Mouse (Mus musculus): ENCODE measurements around the gene Gm36864. TPM values are rescaled to one million over a fixed set of nuclear protein-coding genes. Genes with fewer than 3 reads are reported as not detected.
"Not testable (repeated sequence)": the region's sequence is repeated elsewhere in the genome, so short reads cannot be mapped to it uniquely, and the experiment has no call there.

The Gm36864 gene
- 0.17 TPM in 1 of 2 replicates, not detected in the other for polyA plus RNA-seq (2015; fragmentation: Nextera tagmentation; extraction: Ambion mirVana)

- Histone ChIP-seq H3K27ac (no peak within 1 kb of the TSS), H3K4me3 (no peak within 1 kb of the TSS), H3K4me1 (no peaks in the 10 kb centered on the region), H3K27me3 (no peaks in the 10 kb centered on the region), H3K36me3 (no peaks in the 10 kb centered on the region), H3K9me3 (no peaks in the 10 kb centered on the region), H3K4me2 (replicated peaks) (no peak within 1 kb of the TSS), H3K9ac (no peak within 1 kb of the TSS)
- no peak for ATAC-seq (ENCODE audit: low FRiP score, low read depth)
- 77% methylated on average over 3 of the region's 3 CpGs for WGBS
Observed at GRCm38 (mm10) chr7:44235909-44236308, at the start of gene Gm36864. Gene Gm36864 (plus strand): TSS chr7:44236177.

- not testable (repeated sequence) for H3K9me3 ChIP-seq; H3K9ac ChIP-seq; H3K4me2 ChIP-seq (replicated peaks); H3K36me3 ChIP-seq; H3K27me3 ChIP-seq; H3K27ac ChIP-seq; H3K4me1 ChIP-seq; H3K4me3 ChIP-seq; ATAC-seq (ENCODE audit: low FRiP score, low read depth)
- WGBS = 45% methylated on average over 8 of the region's 8 CpGs
Observed at GRCm38 (mm10) chr7:44186516-44186915, 49.5 kb upstream of the Gm36864 start.

- not testable (repeated sequence) for H3K4me1 ChIP-seq; H3K27me3 ChIP-seq; H3K9me3 ChIP-seq; ATAC-seq (ENCODE audit: low FRiP score, low read depth); H3K9ac ChIP-seq; H3K4me2 ChIP-seq (replicated peaks); H3K36me3 ChIP-seq; H3K27ac ChIP-seq; H3K4me3 ChIP-seq
Observed at GRCm38 (mm10) chr7:44187936-44188335, 48.0 kb upstream of the Gm36864 start, which contains the start of gene Klk1b24. Gene Klk1b24 (plus strand): TSS chr7:44188236.

GRCm38 (mm10) chr7:44193466-44193865, 42.5 kb upstream of the Gm36864 start:
- H3K9ac ChIP-seq; H3K36me3 ChIP-seq; H3K9me3 ChIP-seq; H3K27ac ChIP-seq; H3K4me2 ChIP-seq (replicated peaks); H3K4me1 ChIP-seq; H3K4me3 ChIP-seq; ATAC-seq (ENCODE audit: low FRiP score, low read depth); H3K27me3 ChIP-seq: not testable (repeated sequence)
- WGBS = 90% methylated on average over 1 of the region's 1 CpGs

GRCm38 (mm10) chr7:44197891-44198290, 38.1 kb upstream of the Gm36864 start, which contains the start of gene Klk1b3:
Gene Klk1b3 (plus strand): TSS chr7:44198191.
- H3K27me3 ChIP-seq = no peaks in the 10 kb centered on the region
- WGBS = 62% methylated on average over 3 of the region's 3 CpGs
- no peak for ATAC-seq (ENCODE audit: low FRiP score, low read depth)

GRCm38 (mm10) chr7:44207135-44207534, 28.8 kb upstream of the Gm36864 start, which contains the start of gene Klk1b4:
Gene Klk1b4 (plus strand): TSS chr7:44207435.
- not testable (repeated sequence) for H3K4me2 ChIP-seq (replicated peaks); H3K4me1 ChIP-seq; ATAC-seq (ENCODE audit: low FRiP score, low read depth); H3K4me3 ChIP-seq; H3K9me3 ChIP-seq; H3K27ac ChIP-seq; H3K27me3 ChIP-seq; H3K36me3 ChIP-seq; H3K9ac ChIP-seq
- 55% methylated on average over 3 of the region's 3 CpGs for WGBS

More at GRCm38 (mm10) chr7:44197891-44198290, 38.1 kb upstream of the Gm36864 start, which contains the start of gene Klk1b3:
- Histone ChIP-seq H3K4me3 (no peak within 1 kb of the TSS), H3K9me3 (no peaks in the 10 kb centered on the region), H3K4me1 (no peaks in the 10 kb centered on the region), H3K36me3 (no peaks in the 10 kb centered on the region), H3K9ac (no peak within 1 kb of the TSS), H3K27ac (no peak within 1 kb of the TSS), H3K4me2 (replicated peaks) (no peak within 1 kb of the TSS)

- H3K36me3 ChIP-seq = no peaks in the 10 kb centered on the region
- H3K9ac ChIP-seq = no peak overlapping the region
- no peak overlapping the region for H3K4me2 ChIP-seq (replicated peaks)
- 80% methylated on average over 3 of the region's 3 CpGs for WGBS
- H3K4me1 ChIP-seq = no peaks in the 10 kb centered on the region
- H3K9me3 ChIP-seq = no peaks in the 10 kb centered on the region
- no peak overlapping the region for H3K4me3 ChIP-seq
- no peak for ATAC-seq (ENCODE audit: low FRiP score, low read depth)
- no peak overlapping the region for H3K27ac ChIP-seq
- no peaks in the 10 kb centered on the region for H3K27me3 ChIP-seq
Observed at GRCm38 (mm10) chr7:44208307-44208706, 27.7 kb upstream of the Gm36864 start.

- WGBS = 81% methylated on average over 1 of the region's 1 CpGs
Observed at GRCm38 (mm10) chr7:44215645-44216044, 20.3 kb upstream of the Gm36864 start, which contains the start of gene Klk1b5. Gene Klk1b5 (plus strand): TSS chr7:44215945.

GRCm38 (mm10) chr7:44221601-44222000, 14.4 kb upstream of the Gm36864 start:
- ATAC-seq (ENCODE audit: low FRiP score, low read depth); H3K27ac ChIP-seq; H3K4me2 ChIP-seq (replicated peaks); H3K36me3 ChIP-seq; H3K9ac ChIP-seq; H3K27me3 ChIP-seq; H3K9me3 ChIP-seq; H3K4me3 ChIP-seq; H3K4me1 ChIP-seq: not testable (repeated sequence)
- WGBS = 78% methylated on average over 10 of the region's 10 CpGs

More at GRCm38 (mm10) chr7:44215645-44216044, 20.3 kb upstream of the Gm36864 start, which contains the start of gene Klk1b5:
- no peak within 1 kb of the TSS for H3K27ac ChIP-seq
- no peak within 1 kb of the TSS for H3K4me2 ChIP-seq (replicated peaks)
- no peak within 1 kb of the TSS for H3K9ac ChIP-seq
- H3K9me3 ChIP-seq = no peaks in the 10 kb centered on the region
- H3K4me1 ChIP-seq = no peaks in the 10 kb centered on the region
- ATAC-seq (ENCODE audit: low FRiP score, low read depth) = no peak
- H3K36me3 ChIP-seq = no peaks in the 10 kb centered on the region
- no peaks in the 10 kb centered on the region for H3K27me3 ChIP-seq
- no peak within 1 kb of the TSS for H3K4me3 ChIP-seq

GRCm38 (mm10) chr7:44222335-44222734, 13.6 kb upstream of the Gm36864 start:
- H3K9ac ChIP-seq; H3K4me2 ChIP-seq (replicated peaks); H3K27me3 ChIP-seq; H3K36me3 ChIP-seq; H3K27ac ChIP-seq; H3K4me3 ChIP-seq; H3K9me3 ChIP-seq; H3K4me1 ChIP-seq; ATAC-seq (ENCODE audit: low FRiP score, low read depth): not testable (repeated sequence)
- WGBS = 81% methylated on average over 6 of the region's 6 CpGs

GRCm38 (mm10) chr7:44225076-44225475, 10.9 kb upstream of the Gm36864 start, which contains the start of gene Klk1:
Gene Klk1 (plus strand): TSS chr7:44225360.
- Histone ChIP-seq H3K27ac (no peak within 1 kb of the TSS), H3K36me3 (no peaks in the 10 kb centered on the region), H3K27me3 (no peaks in the 10 kb centered on the region), H3K4me3 (no peak within 1 kb of the TSS), H3K4me1 (no peaks in the 10 kb centered on the region), H3K9me3 (no peaks in the 10 kb centered on the region), H3K4me2 (replicated peaks) (no peak within 1 kb of the TSS), H3K9ac (no peak within 1 kb of the TSS)
- ATAC-seq (ENCODE audit: low FRiP score, low read depth) = no peak
- WGBS = 40% methylated on average over 1 of the region's 1 CpGs

- H3K9ac ChIP-seq = no peak overlapping the region
- ATAC-seq (ENCODE audit: low FRiP score, low read depth) = no peak
- H3K4me2 ChIP-seq (replicated peaks) = no peak overlapping the region
- no peak overlapping the region for H3K4me3 ChIP-seq
- no peaks in the 10 kb centered on the region for H3K27me3 ChIP-seq
- no peak overlapping the region for H3K27ac ChIP-seq
- 50% methylated on average over 2 of the region's 2 CpGs for WGBS
- no peaks in the 10 kb centered on the region for H3K36me3 ChIP-seq
- no peaks in the 10 kb centered on the region for H3K4me1 ChIP-seq
- no peaks in the 10 kb centered on the region for H3K9me3 ChIP-seq
Observed at GRCm38 (mm10) chr7:44239913-44240312, 3.9 kb downstream of the Gm36864 start.

GRCm38 (mm10) chr7:44240712-44241111, 4.7 kb downstream of the Gm36864 start:
- no peak overlapping the region for H3K4me3 ChIP-seq
- H3K27me3 ChIP-seq = no peaks in the 10 kb centered on the region
- 55% methylated on average over 1 of the region's 1 CpGs for WGBS

More at GRCm38 (mm10) chr7:44240712-44241111, 4.7 kb downstream of the Gm36864 start:
- H3K36me3 ChIP-seq = no peaks in the 10 kb centered on the region
- no peak for ATAC-seq (ENCODE audit: low FRiP score, low read depth)
- no peaks in the 10 kb centered on the region for H3K9me3 ChIP-seq
- no peak overlapping the region for H3K4me2 ChIP-seq (replicated peaks)
- peaks cover 7% of the 10 kb centered on the region for H3K4me1 ChIP-seq
- no peak overlapping the region for H3K27ac ChIP-seq
- H3K9ac ChIP-seq = no peak overlapping the region; the same call in 1 of the 2 replicates

Measured in limb, embryonic 13.5 days (tissue).